Mouse (Mus musculus) midbrain, embryonic 10.5 days (tissue): Measurements from ENCODE around the gene Zbtb16. TPM values are rescaled to one million over a fixed set of nuclear protein-coding genes. Genes with fewer than 3 reads are reported as not detected.
A peak's percentile ranks its signal among the peaks of the same experiment; 100 is the strongest.

Experiments used
- DNase-seq: peaks from one replicate; pipeline ENCODE4 v3.0.0-alpha.2; 2017; ENCODE audit warnings: low spot score
- H3K27ac ChIP-seq: fragments of 300-500 bp; sonication (generic); replicated peaks from 2 replicates; pipeline ENCODE4 v1.5.1; 2016; ENCODE audit warnings: mild to moderate bottlenecking
- H3K27me3 ChIP-seq: fragments of 300-500 bp; sonication (generic); 2 replicates; pipeline ENCODE4 v1.6.1; 2016; ENCODE audit warnings: low read depth, mild to moderate bottlenecking; ENCODE audit not compliant: poor library complexity, severe bottlenecking
- H3K36me3 ChIP-seq: fragments of 300-500 bp; sonication (generic); 2 replicates; pipeline ENCODE4 v1.6.1; 2016; ENCODE audit warnings: mild to moderate bottlenecking, moderate library complexity
- H3K4me1 ChIP-seq: fragments of 300-500 bp; sonication (generic); 2 replicates; pipeline ENCODE4 v1.6.1; 2016
- H3K4me3 ChIP-seq: fragments of 300-500 bp; sonication (generic); 2 replicates; pipeline ENCODE4 v1.5.1; 2016; ENCODE audit warnings: mild to moderate bottlenecking, moderate library complexity
- H3K9me3 ChIP-seq: fragments of 300-500 bp; sonication (generic); replicated peaks from 2 replicates; pipeline ENCODE4 v1.6.1; 2016; ENCODE audit warnings: mild to moderate bottlenecking
- WGBS: fragments of 180-500 bp; shearing (Covaris S2); methylation state at CpG from one replicate; pipeline ENCODE4 v1.1.7; 2016; 5-methylcytosine and 5-hydroxymethylcytosine counted together
- polyA plus RNA-seq: library from polyadenylated mRNA; unstranded; fragments of >200 nt; fragmentation: Nextera tagmentation; extraction: Ambion mirVana; gene quantifications from 2 replicates; pipeline ENCODE4 v1.2.1, GENCODE M21; 2016

Gene Zbtb16
- polyA plus RNA-seq, 1 experiment from 2014 or later = 48.1 TPM

DNA sequence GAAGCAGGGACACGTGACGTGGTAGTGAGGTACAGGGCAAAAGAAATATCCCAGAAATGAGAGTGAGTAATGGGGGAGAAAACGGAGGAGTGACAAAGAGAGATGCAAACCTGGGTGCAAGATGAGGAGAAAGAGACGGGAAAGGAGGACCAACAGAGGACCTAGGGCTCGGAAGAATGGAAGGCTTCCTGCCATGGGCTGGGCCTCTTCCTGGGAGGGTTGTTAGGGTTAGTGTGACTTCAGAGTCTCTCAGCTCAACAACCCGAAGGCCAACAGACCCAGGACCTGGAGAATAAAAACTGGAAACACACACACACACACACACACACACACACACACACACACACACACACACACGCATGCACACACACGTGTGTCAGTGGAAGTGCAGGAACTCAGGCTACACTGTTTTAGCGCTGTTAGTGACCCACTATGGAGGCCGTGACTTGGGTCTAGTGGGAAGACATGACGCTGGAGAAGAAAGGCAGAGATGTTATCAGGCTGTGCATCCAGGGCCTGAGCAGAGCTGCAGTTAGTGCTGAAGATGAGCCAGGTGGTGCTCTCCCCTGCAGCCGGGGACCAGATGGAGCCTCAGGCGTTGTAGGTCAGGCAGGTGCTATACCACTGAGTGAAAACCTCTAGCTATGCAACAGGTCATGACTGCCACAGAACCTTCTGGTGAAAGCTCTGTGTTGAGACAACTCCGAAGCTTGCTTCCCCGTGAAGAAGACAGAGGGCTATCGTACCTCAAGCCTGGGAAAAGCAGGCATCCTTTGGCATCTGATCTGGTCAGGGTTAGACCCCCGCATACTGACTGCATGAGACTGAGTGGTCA, 186.0 kb downstream of the Zbtb16 start:
- H3K4me1 ChIP-seq = peaks cover 98% of the 10 kb centered on the region

DNA sequence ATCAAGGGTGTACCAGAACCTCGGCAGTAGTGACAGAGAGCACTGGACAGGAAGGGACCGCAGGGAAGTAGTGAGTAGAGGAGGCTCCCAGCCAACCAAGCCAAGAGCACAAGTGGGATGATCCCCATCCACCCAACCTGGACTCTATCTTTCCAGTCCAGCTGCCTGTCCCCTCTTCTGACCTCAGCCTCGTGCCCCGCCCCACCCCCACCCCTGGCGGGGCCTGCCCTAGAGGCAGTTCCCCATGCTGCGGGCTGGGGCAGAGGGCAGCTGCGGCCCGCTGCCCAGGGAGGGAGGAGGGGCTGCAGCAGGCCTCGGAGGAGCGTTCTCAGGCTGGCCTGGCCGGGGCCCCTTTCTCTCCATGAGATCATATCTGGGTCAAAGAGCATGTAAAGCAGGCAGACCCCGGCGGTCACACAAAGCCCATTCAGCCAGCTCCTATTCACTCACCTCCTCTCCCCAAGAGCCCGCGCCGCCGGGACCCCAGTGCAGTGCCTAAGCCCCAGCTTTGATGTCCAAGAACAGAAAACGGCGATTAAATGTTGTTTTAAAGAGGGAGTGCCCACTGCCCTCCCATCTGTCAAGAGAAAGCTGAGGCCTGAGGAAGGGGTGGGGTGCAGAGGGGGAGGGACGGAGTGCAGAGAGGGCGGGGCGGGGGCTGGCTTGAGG, 186.8 kb downstream of the Zbtb16 start:
- H3K9me3 ChIP-seq = peaks cover 7% of the 10 kb centered on the region
- H3K27ac ChIP-seq = peak overlapping the region; percentile 91
- peak overlapping the region; percentile 40 for H3K4me3 ChIP-seq
- WGBS = under 1% methylated on average over 22 of the region's 22 CpGs
- 0 out of 2 replicates have a peak, but pooled peaks cover 4% of the 10 kb centered on the region for H3K36me3 ChIP-seq
- H3K4me1 ChIP-seq = peaks cover 90% of the 10 kb centered on the region
- peak; percentile 96 for DNase-seq
- no peaks in the 10 kb centered on the region for H3K27me3 ChIP-seq

More for the DNA sequence above, 186.0 kb downstream of the Zbtb16 start:
- Histone ChIP-seq H3K36me3 (0 out of 2 replicates have a peak, but pooled peaks cover 4% of the 10 kb centered on the region), H3K9me3 (no peaks in the 10 kb centered on the region), H3K27me3 (no peaks in the 10 kb centered on the region), H3K4me3 (peak overlapping the region; percentile 40), H3K27ac (peak overlapping the region; percentile 91)
- WGBS = 23% methylated on average over 17 of the region's 17 CpGs
- DNase-seq = peak; percentile 42

DNA sequence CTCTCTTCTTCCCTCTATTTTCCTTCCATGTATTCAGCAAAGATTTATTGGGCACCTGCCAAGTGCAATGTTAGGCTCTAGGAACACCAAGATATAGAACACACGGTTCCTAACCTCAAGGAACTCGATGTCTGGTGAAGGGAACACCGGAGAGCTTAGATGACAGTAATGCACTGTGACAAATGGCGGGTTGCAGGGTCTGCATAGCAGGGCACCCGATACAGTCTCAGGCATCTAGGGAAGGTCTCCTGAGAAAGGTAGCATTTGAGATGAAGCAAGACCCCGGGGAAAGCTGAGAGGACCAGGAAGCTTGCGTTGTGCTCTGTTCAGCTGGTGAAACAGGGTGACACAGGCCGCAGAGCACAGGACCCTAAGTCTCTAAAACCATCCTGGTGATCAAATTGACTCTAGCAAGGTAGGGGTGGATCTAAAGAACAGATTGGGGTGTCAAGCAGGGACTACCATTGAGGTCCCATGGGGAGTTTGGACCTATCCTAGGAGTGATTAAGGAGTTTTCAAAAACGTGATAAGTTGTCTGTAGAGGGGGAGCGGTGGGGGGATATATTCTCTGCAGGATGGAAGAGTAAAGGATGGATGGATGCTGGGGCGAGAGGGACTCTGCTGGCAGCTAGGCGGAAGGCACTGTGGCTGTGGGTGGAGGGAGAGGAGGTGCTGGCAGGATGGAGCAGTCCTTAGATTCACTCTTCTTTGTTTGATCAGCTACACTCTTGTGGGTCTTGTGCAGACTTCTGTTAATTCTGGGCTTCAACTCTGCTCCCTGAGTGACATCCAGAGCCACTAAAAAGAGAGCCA, 187.5 kb downstream of the Zbtb16 start:
- WGBS = 29% methylated on average over 12 of the region's 12 CpGs
- Histone ChIP-seq H3K36me3 (0 out of 2 replicates have a peak, but pooled peaks cover under 1% of the 10 kb centered on the region), H3K4me3 (peak overlapping the region; percentile 40), H3K9me3 (peaks cover 14% of the 10 kb centered on the region), H3K27ac (peak overlapping the region; percentile 91), H3K4me1 (peaks cover 82% of the 10 kb centered on the region), H3K27me3 (no peaks in the 10 kb centered on the region)
- DNase-seq = no peak

DNA sequence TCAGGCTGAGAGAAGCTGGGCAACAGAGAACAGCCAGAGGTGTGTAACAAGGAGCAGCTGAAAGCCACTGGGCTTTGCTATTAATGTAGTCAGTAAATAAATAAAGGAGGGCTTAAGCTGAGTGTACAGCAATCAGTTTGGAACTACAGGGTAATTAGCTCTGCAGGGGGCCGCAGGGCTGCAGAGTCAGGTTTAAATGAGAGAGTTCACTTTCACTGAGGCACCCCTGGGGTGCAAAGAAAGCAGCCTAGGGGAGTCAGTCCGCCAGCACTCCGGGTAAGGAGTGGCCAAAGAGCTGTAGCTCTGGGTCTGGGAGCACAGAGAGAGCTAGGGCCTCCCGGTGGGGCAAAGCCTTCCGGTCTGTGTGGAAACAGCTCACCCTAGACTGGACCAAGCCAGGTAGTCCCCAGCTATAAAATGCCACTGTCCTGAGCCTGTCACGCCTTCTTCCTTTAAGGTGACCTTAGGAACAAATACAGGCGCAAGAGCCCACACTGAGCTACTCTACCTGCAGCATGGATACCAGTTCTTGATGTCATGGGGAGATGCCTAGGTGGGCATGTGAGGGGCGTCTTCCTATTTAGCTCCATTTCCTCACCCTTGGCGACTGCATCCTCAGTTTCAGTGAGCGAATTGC, 188.3 kb downstream of the Zbtb16 start:
- no peaks in the 10 kb centered on the region for H3K27me3 ChIP-seq
- peak overlapping the region; percentile 17; the same call in 1 of the 2 replicates for H3K4me3 ChIP-seq
- peaks cover 14% of the 10 kb centered on the region for H3K9me3 ChIP-seq
- peaks cover 76% of the 10 kb centered on the region for H3K4me1 ChIP-seq
- 15% methylated on average over 10 of the region's 10 CpGs for WGBS
- H3K27ac ChIP-seq = peak overlapping the region; percentile 91
- DNase-seq = peak; percentile 27
- H3K36me3 ChIP-seq = no peaks in the 10 kb centered on the region

DNA sequence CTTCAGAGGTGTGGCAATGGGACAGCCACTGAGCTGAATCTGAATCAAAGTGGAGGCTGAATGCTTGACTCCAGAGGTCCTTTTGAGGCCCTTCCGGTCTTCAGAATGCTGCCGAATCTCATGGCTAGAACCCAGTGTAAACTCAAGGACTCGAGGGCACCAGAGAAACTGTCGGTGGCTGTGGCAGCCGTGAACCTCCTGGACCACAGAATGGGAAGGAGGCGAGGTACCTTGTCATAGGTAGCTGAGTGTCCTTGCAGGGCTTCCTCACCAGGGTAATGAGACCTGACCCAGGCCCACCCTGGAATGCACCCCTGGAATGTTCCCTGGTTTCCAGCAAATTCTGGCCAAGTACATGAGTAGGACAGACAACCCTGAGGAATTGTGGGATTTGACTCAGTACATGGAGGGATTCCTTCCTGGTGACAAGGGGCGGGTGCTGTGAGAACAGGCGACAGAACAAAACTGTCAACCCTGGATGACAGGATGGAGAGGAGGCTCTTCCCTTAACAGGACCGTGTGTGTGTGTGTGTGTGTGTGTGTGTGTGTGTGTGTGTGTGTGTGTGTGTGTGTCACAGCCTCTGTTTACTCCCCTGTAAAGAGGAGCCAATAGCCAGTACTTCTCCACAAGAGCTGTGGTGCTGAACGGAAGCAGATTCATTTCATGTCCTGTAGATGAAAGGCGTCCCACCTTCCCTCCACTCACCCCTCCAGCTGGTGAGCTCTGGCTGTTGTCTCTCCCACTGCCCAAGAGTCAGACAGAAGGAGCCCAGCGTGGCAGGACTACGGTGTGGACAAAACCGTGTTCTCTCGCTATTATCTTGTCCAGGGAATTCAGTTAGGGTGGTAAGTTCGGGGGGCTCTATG, 189.0 kb downstream of the Zbtb16 start:
- WGBS = 37% methylated on average over 16 of the region's 16 CpGs
- peak; percentile 30 for DNase-seq
- Histone ChIP-seq H3K27me3 (no peaks in the 10 kb centered on the region), H3K4me3 (peak overlapping the region; percentile 17; the same call in 1 of the 2 replicates), H3K27ac (peak overlapping the region; percentile 91), H3K9me3 (peaks cover 14% of the 10 kb centered on the region), H3K4me1 (peaks cover 69% of the 10 kb centered on the region), H3K36me3 (no peaks in the 10 kb centered on the region)

DNA sequence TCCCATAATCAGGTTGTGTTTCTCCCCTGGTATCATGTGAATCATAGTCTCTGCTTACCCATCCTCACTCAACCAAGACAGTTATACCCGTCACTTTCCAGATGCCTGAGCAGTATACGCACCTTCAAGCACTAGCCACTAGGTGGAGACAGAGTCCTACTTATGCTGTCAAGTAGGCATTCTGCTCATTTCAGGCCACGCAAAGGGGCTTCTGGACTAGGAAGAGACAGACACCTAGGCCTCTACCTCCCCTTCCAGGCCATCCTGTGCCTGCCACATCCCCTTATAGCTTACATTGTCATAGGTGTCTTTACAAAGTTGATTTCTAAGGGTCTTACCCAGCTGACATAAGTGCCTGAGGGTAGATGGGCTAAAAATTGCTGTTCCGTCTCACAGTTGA, 189.8 kb downstream of the Zbtb16 start:
- no peaks in the 10 kb centered on the region for H3K27me3 ChIP-seq
- peaks cover 61% of the 10 kb centered on the region for H3K4me1 ChIP-seq
- peaks cover 14% of the 10 kb centered on the region for H3K9me3 ChIP-seq
- 23% methylated on average over 4 of the region's 4 CpGs for WGBS
- H3K4me3 ChIP-seq = no peak overlapping the region
- DNase-seq = peak; percentile 84
- H3K27ac ChIP-seq = peak overlapping the region; percentile 91
- no peaks in the 10 kb centered on the region for H3K36me3 ChIP-seq

DNA sequence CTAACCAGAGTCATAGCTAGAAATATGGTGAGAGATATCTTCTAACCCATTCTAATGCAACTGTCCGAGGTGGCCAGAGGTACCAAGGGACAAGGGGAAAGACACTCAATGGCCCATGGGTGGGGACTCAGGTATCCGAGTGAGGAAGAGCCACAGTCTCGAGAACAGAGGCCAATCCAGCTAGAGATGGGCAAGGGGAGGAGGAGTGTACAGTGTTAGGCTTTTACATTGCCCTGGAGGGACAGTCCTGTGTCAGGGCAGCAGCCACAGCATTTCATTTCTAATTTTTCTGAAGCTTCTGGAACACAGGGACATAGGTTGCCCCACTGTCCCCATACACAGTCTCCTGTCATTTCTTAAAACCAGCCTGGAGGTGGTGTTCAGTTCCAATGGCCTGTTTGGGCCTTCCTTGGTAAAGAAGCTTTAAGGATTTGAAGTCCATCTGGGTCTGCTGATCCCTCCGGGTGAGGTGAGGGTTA, 190.3 kb downstream of the Zbtb16 start:
- no peak overlapping the region for H3K4me3 ChIP-seq
- WGBS = 54% methylated on average over 4 of the region's 4 CpGs
- H3K4me1 ChIP-seq = peaks cover 55% of the 10 kb centered on the region
- H3K27ac ChIP-seq = peak overlapping the region; percentile 91; the same call in 1 of the 2 replicates
- H3K27me3 ChIP-seq = no peaks in the 10 kb centered on the region
- H3K36me3 ChIP-seq = no peaks in the 10 kb centered on the region
- peaks cover 14% of the 10 kb centered on the region for H3K9me3 ChIP-seq
- DNase-seq = no peak

DNA sequence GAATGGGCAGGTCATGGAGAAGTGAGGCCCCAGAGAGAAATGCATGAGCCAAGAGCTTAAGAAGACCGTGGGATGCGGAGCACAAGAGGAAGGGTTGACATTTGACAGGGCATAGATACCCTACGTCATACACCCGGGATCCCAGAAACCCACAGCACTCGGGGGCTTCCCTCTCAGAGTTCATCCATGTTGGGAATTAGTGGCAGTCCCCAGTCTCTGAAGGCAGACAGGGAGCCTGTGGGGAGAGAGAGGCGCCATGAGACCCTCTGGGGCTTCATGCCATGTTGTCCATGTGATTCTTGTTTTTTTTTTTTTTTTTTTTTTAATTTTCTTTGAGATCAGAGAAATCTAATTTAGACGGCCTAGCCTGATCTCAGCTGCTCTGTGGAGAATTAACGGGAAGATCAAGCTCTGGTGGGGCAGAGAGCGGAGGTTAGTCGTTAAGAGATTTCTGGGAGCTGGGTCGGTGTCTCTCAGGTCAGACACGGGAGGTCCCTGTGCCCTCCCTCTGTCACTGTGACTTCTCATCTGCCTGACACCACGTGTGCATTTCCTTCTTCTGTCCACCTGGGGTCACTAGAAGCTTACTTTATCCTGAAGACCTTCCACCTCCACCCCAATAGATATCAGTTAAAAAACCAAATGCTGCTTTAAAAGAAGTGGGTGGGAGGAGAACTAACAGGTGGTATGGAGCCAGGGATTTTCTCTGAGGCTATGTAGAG, 190.9 kb downstream of the Zbtb16 start:
- Histone ChIP-seq H3K4me3 (no peak overlapping the region), H3K27ac (no peak overlapping the region), H3K4me1 (peaks cover 49% of the 10 kb centered on the region), H3K27me3 (no peaks in the 10 kb centered on the region), H3K9me3 (peaks cover 14% of the 10 kb centered on the region), H3K36me3 (no peaks in the 10 kb centered on the region)
- peak; percentile 37 for DNase-seq
- 53% methylated on average over 13 of the region's 13 CpGs for WGBS

DNA sequence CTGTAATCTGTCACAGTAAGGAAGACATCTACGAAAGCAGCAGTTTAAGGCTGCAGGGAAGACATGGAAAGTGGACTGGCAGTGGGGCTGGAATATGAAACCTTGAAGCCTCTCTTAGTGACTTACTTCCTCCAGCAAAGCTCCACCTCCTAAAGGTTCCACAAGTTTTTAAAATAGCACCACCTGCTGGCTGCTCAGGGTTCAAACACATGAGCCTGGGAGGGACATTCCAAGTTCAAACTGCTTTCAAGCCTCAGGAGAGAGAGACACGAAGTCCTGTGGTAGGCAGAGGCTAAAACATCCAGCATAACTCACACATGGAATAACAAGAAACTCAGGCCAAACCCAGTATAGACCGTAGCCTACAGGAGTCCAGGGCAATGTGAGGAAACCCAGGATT, 191.6 kb downstream of the Zbtb16 start:
- WGBS = 81% methylated on average over 3 of the region's 3 CpGs
- Histone ChIP-seq H3K27me3 (no peaks in the 10 kb centered on the region), H3K4me1 (peaks cover 42% of the 10 kb centered on the region), H3K4me3 (no peak overlapping the region), H3K27ac (no peak overlapping the region), H3K36me3 (no peaks in the 10 kb centered on the region), H3K9me3 (peaks cover 14% of the 10 kb centered on the region)
- DNase-seq = peak; percentile 9

DNA sequence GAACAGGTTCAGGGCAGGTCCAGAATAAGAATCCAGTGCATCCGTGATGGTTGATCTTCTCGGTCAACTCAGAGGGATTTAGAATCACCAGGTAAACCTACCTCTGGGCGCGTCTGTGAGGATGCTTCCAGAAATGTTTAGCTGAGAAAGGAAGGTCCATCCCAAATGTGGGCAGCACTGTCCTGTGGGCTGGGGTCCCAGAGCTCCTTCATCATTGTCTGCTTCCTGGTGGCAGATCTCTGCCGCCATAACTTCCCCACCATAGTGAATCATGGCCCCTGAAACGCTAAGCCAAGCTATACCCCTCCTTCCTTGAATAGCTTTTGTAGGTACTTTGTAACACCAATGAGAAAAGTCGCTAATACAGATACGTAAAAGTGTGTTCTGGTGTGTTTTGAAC, 194.4 kb downstream of the Zbtb16 start:
- no peak overlapping the region for H3K4me3 ChIP-seq
- 92% methylated on average over 8 of the region's 8 CpGs for WGBS
- H3K27ac ChIP-seq = no peak overlapping the region
- no peaks in the 10 kb centered on the region for H3K36me3 ChIP-seq
- peaks cover 14% of the 10 kb centered on the region for H3K9me3 ChIP-seq
- DNase-seq = no peak
- H3K4me1 ChIP-seq = peaks cover 15% of the 10 kb centered on the region
- H3K27me3 ChIP-seq = peaks cover 5% of the 10 kb centered on the region; the same call in 1 of the 2 replicates

DNA sequence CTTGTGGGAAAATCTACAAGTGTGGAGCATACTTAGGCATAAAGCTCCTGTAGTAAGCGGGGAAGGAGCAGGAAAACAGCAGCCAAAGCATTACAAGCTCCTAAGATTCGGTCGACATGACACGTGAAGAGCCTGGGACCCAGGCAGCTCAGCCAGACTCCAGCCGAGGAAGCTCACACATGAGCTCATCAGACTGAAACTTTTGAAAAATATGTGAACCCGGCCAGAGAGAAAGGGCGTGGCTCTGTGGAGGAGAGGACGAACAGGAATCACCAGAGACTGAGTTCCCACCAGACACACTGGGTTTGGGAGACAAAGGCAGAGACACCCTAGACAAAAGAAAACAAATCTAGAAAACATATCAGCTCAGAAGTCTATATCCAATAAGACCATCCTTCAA, 195.1 kb downstream of the Zbtb16 start:
- peak; percentile 8 for DNase-seq
- Histone ChIP-seq H3K4me3 (no peak overlapping the region), H3K27ac (no peak overlapping the region), H3K27me3 (peaks cover 11% of the 10 kb centered on the region; the same call in 1 of the 2 replicates), H3K4me1 (peaks cover 10% of the 10 kb centered on the region), H3K9me3 (peaks cover 14% of the 10 kb centered on the region), H3K36me3 (no peaks in the 10 kb centered on the region)
- WGBS = 91% methylated on average over 8 of the region's 8 CpGs
